Mouse (Mus musculus): ENCODE results near the gene 2510039O18Rik. TPM values are rescaled to one million over a fixed set of nuclear protein-coding genes. Genes with fewer than 3 reads are reported as not detected.
A peak's percentile ranks its signal among the peaks of the same experiment; 100 is the strongest.

Gene 2510039O18Rik
- polyA plus RNA-seq, 1 experiment from 2014 or later = 6.8 TPM

- Histone ChIP-seq H3K36me3 (peaks cover 31% of the 10 kb centered on the region), H3K4me2 (no peak overlapping the region), H3K27me3 (no peaks in the 10 kb centered on the region), H3K9ac (no peak overlapping the region), H3K4me3 (replicated peaks) (no peak overlapping the region), H3K9me3 (replicated peaks) (no peaks in the 10 kb centered on the region), H3K4me1 (replicated peaks) (0 out of 2 replicates have a peak, but pooled peaks cover 2% of the 10 kb centered on the region), H3K27ac (no peak overlapping the region)
- no peak for DNase-seq
- ATAC-seq (ENCODE audit: low read depth) = peak; percentile 21; the same call in 1 of the 2 replicates
- 37% methylated on average over 7 of the region's 7 CpGs for WGBS (ENCODE audit: insufficient replicate concordance)
These were observed 22.1 kb upstream of the 2510039O18Rik start for GRCm38 (mm10) chr4:147918459-147919121.

DNA sequence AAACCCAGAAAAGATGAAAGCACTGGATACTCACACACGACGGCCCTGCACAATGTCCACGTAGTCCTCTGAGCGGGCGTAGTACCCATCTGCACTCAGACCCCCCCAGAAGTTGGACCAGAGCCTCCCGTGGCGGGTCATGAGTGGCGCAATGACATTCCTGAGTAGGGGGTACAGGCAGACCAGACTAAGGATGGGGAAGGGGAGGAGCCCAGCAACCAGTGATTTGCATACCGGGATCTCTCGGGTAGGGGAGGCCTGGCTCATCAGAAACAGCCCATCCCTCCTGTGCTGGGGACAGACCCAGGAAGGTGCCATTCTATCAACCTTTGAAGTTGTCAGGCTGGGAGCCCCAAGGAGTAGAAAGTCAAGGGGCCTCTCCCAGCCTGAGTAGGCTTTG lies 19.7 kb upstream of the 2510039O18Rik start:
- Histone ChIP-seq H3K4me3 (replicated peaks) (no peak overlapping the region), H3K27ac (no peak overlapping the region), H3K4me2 (no peak overlapping the region), H3K4me1 (replicated peaks) (0 out of 2 replicates have a peak, but pooled peaks cover 2% of the 10 kb centered on the region), H3K9ac (no peak overlapping the region), H3K27me3 (no peaks in the 10 kb centered on the region), H3K36me3 (peaks cover 36% of the 10 kb centered on the region), H3K9me3 (replicated peaks) (no peaks in the 10 kb centered on the region)
- ATAC-seq (ENCODE audit: low read depth) (no peak), DNase-seq (no peak)
- 66% methylated on average over 10 of the region's 10 CpGs for WGBS (ENCODE audit: insufficient replicate concordance)

- Histone ChIP-seq H3K9me3 (replicated peaks) (no peaks in the 10 kb centered on the region), H3K4me3 (replicated peaks) (no peak overlapping the region), H3K4me2 (no peak overlapping the region), H3K9ac (no peak overlapping the region), H3K36me3 (peaks cover 30% of the 10 kb centered on the region), H3K27me3 (no peaks in the 10 kb centered on the region), H3K4me1 (replicated peaks) (0 out of 2 replicates have a peak, but pooled peaks cover 2% of the 10 kb centered on the region), H3K27ac (no peak overlapping the region)
- no peak for DNase-seq
- 51% methylated on average over 11 of the region's 11 CpGs for WGBS (ENCODE audit: insufficient replicate concordance)
- ATAC-seq (ENCODE audit: low read depth) = no peak
These were observed 18.4 kb upstream of the 2510039O18Rik start for GRCm38 (mm10) chr4:147922341-147922740.

DNA sequence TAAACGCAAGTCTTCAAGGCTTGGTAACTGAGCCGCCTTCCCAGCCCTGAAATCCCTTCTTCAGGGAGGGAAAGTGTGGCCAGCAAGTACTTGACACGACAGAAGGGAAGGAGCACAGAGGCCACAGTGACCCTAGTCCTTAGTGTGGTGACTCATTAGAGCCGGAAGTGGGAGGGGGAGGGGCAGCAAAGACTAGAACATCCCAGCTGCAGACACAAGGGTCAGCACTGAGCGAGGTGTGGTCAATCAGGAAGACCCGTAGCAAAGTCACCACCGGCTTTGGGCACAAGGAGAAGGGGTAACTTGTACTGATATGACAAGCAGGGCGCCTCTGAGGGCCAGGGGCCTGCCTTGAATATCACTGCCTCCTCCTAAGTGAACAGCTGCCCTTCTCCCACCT lies 13.0 kb upstream of the 2510039O18Rik start:
- H3K4me2 ChIP-seq = no peak overlapping the region
- H3K36me3 ChIP-seq = peaks cover 28% of the 10 kb centered on the region
- H3K27me3 ChIP-seq = no peaks in the 10 kb centered on the region
- H3K4me3 ChIP-seq (replicated peaks) = no peak overlapping the region
- no peaks in the 10 kb centered on the region for H3K9me3 ChIP-seq (replicated peaks)
- no peak overlapping the region for H3K27ac ChIP-seq
- no peak for DNase-seq
- ATAC-seq (ENCODE audit: low read depth) = peak; percentile 22; the same call in 1 of the 2 replicates
- WGBS (ENCODE audit: insufficient replicate concordance) = 24% methylated on average over 8 of the region's 8 CpGs
- no peak overlapping the region for H3K9ac ChIP-seq
- H3K4me1 ChIP-seq (replicated peaks) = peaks cover 11% of the 10 kb centered on the region; the same call in 1 of the 2 replicates

GRCm38 (mm10) chr4:147928136-147928535 lies 12.6 kb upstream of the 2510039O18Rik start:
- 0 out of 2 replicates have a peak, but pooled peaks have one; percentile 8 for ATAC-seq (ENCODE audit: low read depth)
- WGBS (ENCODE audit: insufficient replicate concordance) = 13% methylated on average over 9 of the region's 9 CpGs
- Histone ChIP-seq H3K4me3 (replicated peaks) (no peak overlapping the region), H3K27me3 (no peaks in the 10 kb centered on the region), H3K4me2 (no peak overlapping the region), H3K36me3 (peaks cover 24% of the 10 kb centered on the region), H3K4me1 (replicated peaks) (peaks cover 9% of the 10 kb centered on the region; the same call in 1 of the 2 replicates), H3K27ac (no peak overlapping the region), H3K9ac (no peak overlapping the region), H3K9me3 (replicated peaks) (no peaks in the 10 kb centered on the region)
- DNase-seq = no peak

- Histone ChIP-seq H3K9me3 (replicated peaks) (no peaks in the 10 kb centered on the region), H3K9ac (no peak overlapping the region), H3K4me2 (no peak overlapping the region), H3K27ac (no peak overlapping the region), H3K4me3 (replicated peaks) (no peak overlapping the region), H3K36me3 (peaks cover 20% of the 10 kb centered on the region), H3K27me3 (no peaks in the 10 kb centered on the region), H3K4me1 (replicated peaks) (peaks cover 9% of the 10 kb centered on the region; the same call in 1 of the 2 replicates)
- 0 out of 2 replicates have a peak, but pooled peaks have one; percentile 21 for ATAC-seq (ENCODE audit: low read depth)
- WGBS (ENCODE audit: insufficient replicate concordance) = 67% methylated on average over 7 of the region's 7 CpGs
- DNase-seq = no peak
These were observed 12.2 kb upstream of the 2510039O18Rik start for GRCm38 (mm10) chr4:147928540-147928939.

DNA sequence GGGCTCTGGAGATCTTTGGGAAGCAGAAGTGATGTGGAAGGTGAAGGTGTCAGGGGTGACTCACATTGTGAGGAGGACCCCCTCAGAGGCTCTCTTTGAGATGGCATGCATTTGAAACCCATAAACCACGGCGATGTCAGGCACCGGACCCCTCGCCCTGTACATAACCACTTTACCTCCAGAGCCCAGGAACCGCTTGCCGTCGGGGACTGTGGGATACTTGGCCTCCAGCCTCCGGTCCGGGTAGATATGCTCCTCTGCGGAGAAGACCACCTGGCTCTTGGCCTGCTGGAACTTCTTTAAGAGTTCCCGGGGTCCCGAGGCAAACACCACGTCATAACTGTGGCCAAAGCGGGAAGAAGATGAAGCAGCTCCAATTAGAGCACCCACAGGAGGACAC lies 9.7 kb upstream of the 2510039O18Rik start:
- H3K4me1 ChIP-seq (replicated peaks) = peaks cover 31% of the 10 kb centered on the region
- no peak overlapping the region for H3K9ac ChIP-seq
- H3K27me3 ChIP-seq = no peaks in the 10 kb centered on the region
- no peak overlapping the region for H3K4me2 ChIP-seq
- 85% methylated on average over 14 of the region's 14 CpGs for WGBS (ENCODE audit: insufficient replicate concordance)
- DNase-seq = no peak
- H3K4me3 ChIP-seq (replicated peaks) = no peak overlapping the region
- peaks cover 6% of the 10 kb centered on the region; the same call in 1 of the 2 replicates for H3K36me3 ChIP-seq
- no peaks in the 10 kb centered on the region for H3K9me3 ChIP-seq (replicated peaks)
- ATAC-seq (ENCODE audit: low read depth) = no peak
- no peak overlapping the region for H3K27ac ChIP-seq

DNA sequence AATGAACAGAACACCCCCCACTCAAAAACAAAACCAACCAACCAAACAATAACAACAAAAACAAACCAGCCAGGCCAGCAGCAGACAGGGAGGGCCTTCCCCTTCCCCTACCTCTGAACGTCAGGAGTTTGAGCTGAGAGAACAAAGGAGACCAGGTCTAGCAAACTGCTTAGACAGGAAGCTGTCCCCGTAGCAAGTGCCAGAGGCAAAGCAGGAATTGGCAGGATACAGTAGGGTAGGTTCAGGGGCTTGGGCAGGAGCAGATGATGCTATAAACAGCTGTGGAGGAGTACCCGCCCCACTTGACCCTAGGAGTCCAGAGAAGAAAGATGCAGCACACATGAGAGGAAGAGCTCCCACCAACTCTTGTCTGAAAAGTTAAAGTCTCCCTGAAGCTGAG lies 6.6 kb upstream of the 2510039O18Rik start:
- 51% methylated on average over 3 of the region's 3 CpGs for WGBS (ENCODE audit: insufficient replicate concordance)

GRCm38 (mm10) chr4:147934611-147935010 lies 6.1 kb upstream of the 2510039O18Rik start:
- Histone ChIP-seq H3K27me3 (peaks cover 8% of the 10 kb centered on the region), H3K27ac (no peak overlapping the region), H3K9me3 (replicated peaks) (no peaks in the 10 kb centered on the region), H3K4me1 (replicated peaks) (peaks cover 50% of the 10 kb centered on the region), H3K4me3 (replicated peaks) (no peak overlapping the region), H3K36me3 (peaks cover 3% of the 10 kb centered on the region; the same call in 1 of the 2 replicates), H3K9ac (no peak overlapping the region), H3K4me2 (peak overlapping the region; percentile 92)
- no peak for DNase-seq
- 62% methylated on average over 4 of the region's 4 CpGs for WGBS (ENCODE audit: insufficient replicate concordance)
- no peak for ATAC-seq (ENCODE audit: low read depth)

More for the DNA sequence above, 6.6 kb upstream of the 2510039O18Rik start:
- Histone ChIP-seq H3K36me3 (peaks cover 5% of the 10 kb centered on the region; the same call in 1 of the 2 replicates), H3K4me3 (replicated peaks) (no peak overlapping the region), H3K9ac (no peak overlapping the region), H3K4me2 (peak overlapping the region; percentile 92; the same call in 1 of the 2 replicates), H3K4me1 (replicated peaks) (peaks cover 50% of the 10 kb centered on the region), H3K9me3 (replicated peaks) (no peaks in the 10 kb centered on the region), H3K27ac (no peak overlapping the region), H3K27me3 (peaks cover 8% of the 10 kb centered on the region)
- ATAC-seq (ENCODE audit: low read depth) (no peak), DNase-seq (no peak)

- DNase-seq = no peak
- peak overlapping the region; percentile 92 for H3K4me2 ChIP-seq
- no peaks in the 10 kb centered on the region for H3K9me3 ChIP-seq (replicated peaks)
- H3K36me3 ChIP-seq = no peaks in the 10 kb centered on the region; the same call in 1 of the 2 replicates
- no peak overlapping the region for H3K27ac ChIP-seq
- peaks cover 8% of the 10 kb centered on the region for H3K27me3 ChIP-seq
- WGBS (ENCODE audit: insufficient replicate concordance) = 16% methylated on average over 9 of the region's 9 CpGs
- H3K4me1 ChIP-seq (replicated peaks) = peaks cover 57% of the 10 kb centered on the region
- no peak for ATAC-seq (ENCODE audit: low read depth)
- peak overlapping the region; percentile 73 for H3K9ac ChIP-seq
- peak overlapping the region; percentile 69 for H3K4me3 ChIP-seq (replicated peaks)
These were observed 4.8 kb upstream of the 2510039O18Rik start for GRCm38 (mm10) chr4:147935904-147936303.

DNA sequence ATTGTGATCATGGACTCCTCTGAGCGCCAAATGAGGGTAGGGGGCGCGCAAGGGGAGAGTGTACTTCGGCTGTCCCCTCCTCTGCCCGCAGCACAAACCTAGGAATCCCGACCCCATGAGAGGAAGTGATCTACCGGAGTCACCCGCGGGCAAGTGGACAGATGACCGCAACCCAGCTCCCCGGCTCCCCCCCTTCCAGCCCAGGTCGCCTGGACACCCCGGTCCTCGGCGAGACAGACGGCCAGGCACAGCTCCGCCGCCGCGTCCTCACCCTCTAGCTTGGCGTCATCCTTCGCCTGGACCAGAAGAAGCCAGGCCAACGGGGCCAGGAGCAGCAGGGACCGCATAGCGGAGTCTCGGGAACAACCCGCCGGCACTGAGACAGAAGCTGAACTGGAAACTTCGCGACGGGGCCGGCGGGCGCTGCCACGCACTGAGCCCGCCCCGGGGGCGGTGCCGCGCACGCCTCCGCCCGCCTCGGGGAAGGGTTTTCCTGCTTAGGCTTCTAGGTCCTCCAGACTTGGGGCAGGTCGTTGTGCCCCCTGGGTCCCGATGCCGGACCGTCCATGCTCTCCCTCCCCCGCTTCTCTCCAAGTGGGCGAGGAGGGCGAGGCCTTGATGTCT lies 4.3 kb upstream of the 2510039O18Rik start, which contains the start of gene Plod1:
Gene Plod1, minus strand, starts transcription at position 437 of the 624 bp plus-strand sequence.
- Histone ChIP-seq H3K9ac (peak within 1 kb of the TSS; percentile 73), H3K27ac (peak within 1 kb of the TSS; percentile 32; the same call in 1 of the 2 replicates), H3K36me3 (no peaks in the 10 kb centered on the region), H3K4me2 (peak within 1 kb of the TSS; percentile 92), H3K27me3 (peaks cover 8% of the 10 kb centered on the region), H3K9me3 (replicated peaks) (no peaks in the 10 kb centered on the region), H3K4me3 (replicated peaks) (peak within 1 kb of the TSS; percentile 69), H3K4me1 (replicated peaks) (peaks cover 58% of the 10 kb centered on the region)
- DNase-seq (peak; percentile 65), ATAC-seq (ENCODE audit: low read depth) (peak; percentile 54)
- under 1% methylated on average over 51 of the region's 51 CpGs for WGBS (ENCODE audit: insufficient replicate concordance)
